Mouse (Mus musculus): Measurements from ENCODE around the gene Dlg4. TPM values are rescaled to one million over a fixed set of nuclear protein-coding genes. Genes with fewer than 3 reads are reported as not detected.

The Dlg4 gene
- polyA plus RNA-seq, 1 experiment from 2014 or later: 9.3 TPM

- WGBS: under 1% methylated on average over 42 of the region's 43 CpGs
- DNase-seq (ENCODE audit: low spot score): no peak
- Histone ChIP-seq H3K27ac (ENCODE audit: low read depth, low read length) (peak within 1 kb of the TSS; percentile 99), H3K4me2 (peak within 1 kb of the TSS; percentile 92), H3K9me3 (ENCODE audit: control insufficient read depth, low read length) (no peaks in the 10 kb centered on the region), H3K4me1 (replicated peaks; ENCODE audit: control insufficient read depth, insufficient read depth, low read length) (peaks cover 19% of the 10 kb centered on the region), H3K9ac (ENCODE audit: low read depth, low read length) (peak within 1 kb of the TSS; percentile 92), H3K27me3 (replicated peaks; ENCODE audit: control insufficient read depth, insufficient read depth, low read length) (no peaks in the 10 kb centered on the region), H3K36me3 (ENCODE audit: control insufficient read depth, insufficient read depth, low read length) (peaks cover 22% of the 10 kb centered on the region), H3K4me3 (ENCODE audit: low read depth, low read length) (peak within 1 kb of the TSS; percentile 94)
- peak; percentile 0; the same call in 1 of the 2 replicates for ATAC-seq (replicated peaks; ENCODE audit: low FRiP score)
These were observed 35.5 kb upstream of the Dlg4 start, which contains the start of gene Ctdnep1 for GRCm38 (mm10) chr11:69981141-69981762. Gene Ctdnep1, plus strand, starts transcription at chr11:69981156.

GRCm38 (mm10) chr11:69982225-69982624, 34.5 kb upstream of the Dlg4 start, which contains the start of gene Elp5:
Gene Elp5, minus strand, starts transcription at chr11:69982517.
- Histone ChIP-seq H3K9me3 (ENCODE audit: control insufficient read depth, low read length) (no peaks in the 10 kb centered on the region), H3K27ac (ENCODE audit: low read depth, low read length) (peak within 1 kb of the TSS; percentile 99), H3K27me3 (replicated peaks; ENCODE audit: control insufficient read depth, insufficient read depth, low read length) (no peaks in the 10 kb centered on the region), H3K9ac (ENCODE audit: low read depth, low read length) (peak within 1 kb of the TSS; percentile 92), H3K4me1 (replicated peaks; ENCODE audit: control insufficient read depth, insufficient read depth, low read length) (peaks cover 19% of the 10 kb centered on the region), H3K4me2 (peak within 1 kb of the TSS; percentile 92), H3K4me3 (ENCODE audit: low read depth, low read length) (peak within 1 kb of the TSS; percentile 94), H3K36me3 (ENCODE audit: control insufficient read depth, insufficient read depth, low read length) (peaks cover 26% of the 10 kb centered on the region)
- ATAC-seq (replicated peaks; ENCODE audit: low FRiP score) (no peak), DNase-seq (ENCODE audit: low spot score) (no peak)
- WGBS: 49% methylated on average over 8 of the region's 8 CpGs

- DNase-seq (ENCODE audit: low spot score): no peak
- Histone ChIP-seq H3K27ac (ENCODE audit: low read depth, low read length) (peak overlapping the region; percentile 45; the same call in 1 of the 2 replicates), H3K36me3 (ENCODE audit: control insufficient read depth, insufficient read depth, low read length) (peaks cover 26% of the 10 kb centered on the region), H3K4me2 (peak overlapping the region; percentile 92), H3K4me3 (ENCODE audit: low read depth, low read length) (peak overlapping the region; percentile 94), H3K27me3 (replicated peaks; ENCODE audit: control insufficient read depth, insufficient read depth, low read length) (no peaks in the 10 kb centered on the region), H3K4me1 (replicated peaks; ENCODE audit: control insufficient read depth, insufficient read depth, low read length) (peaks cover 19% of the 10 kb centered on the region), H3K9ac (ENCODE audit: low read depth, low read length) (peak overlapping the region; percentile 92), H3K9me3 (ENCODE audit: control insufficient read depth, low read length) (no peaks in the 10 kb centered on the region)
- 41% methylated on average over 5 of the region's 5 CpGs for WGBS
- no peak for ATAC-seq (replicated peaks; ENCODE audit: low FRiP score)
These were observed 33.9 kb upstream of the Dlg4 start for GRCm38 (mm10) chr11:69982877-69983276.

- 78% methylated on average over 4 of the region's 4 CpGs for WGBS
- peak overlapping the region; percentile 45; the same call in 1 of the 2 replicates for H3K27ac ChIP-seq (ENCODE audit: low read depth, low read length)
- H3K27me3 ChIP-seq (replicated peaks; ENCODE audit: control insufficient read depth, insufficient read depth, low read length): no peaks in the 10 kb centered on the region
- H3K9me3 ChIP-seq (ENCODE audit: control insufficient read depth, low read length): no peaks in the 10 kb centered on the region
- no peak for ATAC-seq (replicated peaks; ENCODE audit: low FRiP score)
- H3K4me3 ChIP-seq (ENCODE audit: low read depth, low read length): peak overlapping the region; percentile 94
- H3K36me3 ChIP-seq (ENCODE audit: control insufficient read depth, insufficient read depth, low read length): peaks cover 27% of the 10 kb centered on the region
- no peak for DNase-seq (ENCODE audit: low spot score)
- peaks cover 19% of the 10 kb centered on the region for H3K4me1 ChIP-seq (replicated peaks; ENCODE audit: control insufficient read depth, insufficient read depth, low read length)
- H3K4me2 ChIP-seq: peak overlapping the region; percentile 92
- peak overlapping the region; percentile 92; the same call in 1 of the 2 replicates for H3K9ac ChIP-seq (ENCODE audit: low read depth, low read length)
These were observed 33.4 kb upstream of the Dlg4 start for GRCm38 (mm10) chr11:69983377-69983776.

GRCm38 (mm10) chr11:69984431-69984830, 32.3 kb upstream of the Dlg4 start:
- H3K9me3 ChIP-seq (ENCODE audit: control insufficient read depth, low read length): no peaks in the 10 kb centered on the region
- no peaks in the 10 kb centered on the region for H3K27me3 ChIP-seq (replicated peaks; ENCODE audit: control insufficient read depth, insufficient read depth, low read length)
- H3K4me3 ChIP-seq (ENCODE audit: low read depth, low read length): no peak overlapping the region
- WGBS: 86% methylated on average over 8 of the region's 8 CpGs
- H3K4me2 ChIP-seq: no peak overlapping the region
- peaks cover 36% of the 10 kb centered on the region for H3K36me3 ChIP-seq (ENCODE audit: control insufficient read depth, insufficient read depth, low read length)
- ATAC-seq (replicated peaks; ENCODE audit: low FRiP score) (no peak), DNase-seq (ENCODE audit: low spot score) (no peak)
- H3K27ac ChIP-seq (ENCODE audit: low read depth, low read length): no peak overlapping the region
- no peak overlapping the region for H3K9ac ChIP-seq (ENCODE audit: low read depth, low read length)
- peaks cover 19% of the 10 kb centered on the region for H3K4me1 ChIP-seq (replicated peaks; ENCODE audit: control insufficient read depth, insufficient read depth, low read length)

- H3K9ac ChIP-seq (ENCODE audit: low read depth, low read length): no peak overlapping the region
- no peak for DNase-seq (ENCODE audit: low spot score)
- 90% methylated on average over 8 of the region's 8 CpGs for WGBS
- peak overlapping the region; percentile 88; the same call in 1 of the 2 replicates for H3K27ac ChIP-seq (ENCODE audit: low read depth, low read length)
- H3K4me2 ChIP-seq: no peak overlapping the region
- H3K9me3 ChIP-seq (ENCODE audit: control insufficient read depth, low read length): no peaks in the 10 kb centered on the region
- H3K4me1 ChIP-seq (replicated peaks; ENCODE audit: control insufficient read depth, insufficient read depth, low read length): peaks cover 13% of the 10 kb centered on the region; the same call in 1 of the 2 replicates
- ATAC-seq (replicated peaks; ENCODE audit: low FRiP score): no peak
- H3K27me3 ChIP-seq (replicated peaks; ENCODE audit: control insufficient read depth, insufficient read depth, low read length): no peaks in the 10 kb centered on the region
- H3K36me3 ChIP-seq (ENCODE audit: control insufficient read depth, insufficient read depth, low read length): peaks cover 39% of the 10 kb centered on the region
- H3K4me3 ChIP-seq (ENCODE audit: low read depth, low read length): no peak overlapping the region
These were observed 26.8 kb upstream of the Dlg4 start for GRCm38 (mm10) chr11:69989949-69990348.

- no peaks in the 10 kb centered on the region for H3K9me3 ChIP-seq (ENCODE audit: control insufficient read depth, low read length)
- DNase-seq (ENCODE audit: low spot score) (peak; percentile 96), ATAC-seq (replicated peaks; ENCODE audit: low FRiP score) (peak; percentile 72)
- H3K4me3 ChIP-seq (ENCODE audit: low read depth, low read length): peak within 1 kb of the TSS; percentile 67
- peak within 1 kb of the TSS; percentile 79 for H3K9ac ChIP-seq (ENCODE audit: low read depth, low read length)
- under 1% methylated on average over 40 of the region's 40 CpGs for WGBS
- no peaks in the 10 kb centered on the region for H3K27me3 ChIP-seq (replicated peaks; ENCODE audit: control insufficient read depth, insufficient read depth, low read length)
- H3K4me2 ChIP-seq: peak within 1 kb of the TSS; percentile 87
- peaks cover 32% of the 10 kb centered on the region for H3K36me3 ChIP-seq (ENCODE audit: control insufficient read depth, insufficient read depth, low read length)
- H3K27ac ChIP-seq (ENCODE audit: low read depth, low read length): peak within 1 kb of the TSS; percentile 88
- peaks cover 13% of the 10 kb centered on the region; the same call in 1 of the 2 replicates for H3K4me1 ChIP-seq (replicated peaks; ENCODE audit: control insufficient read depth, insufficient read depth, low read length)
These were observed 25.7 kb upstream of the Dlg4 start, which contains the start of gene Gabarap for GRCm38 (mm10) chr11:69990850-69991691. Gene Gabarap, plus strand, starts transcription at chr11:69991143.

- Histone ChIP-seq H3K9ac (ENCODE audit: low read depth, low read length) (peak overlapping the region; percentile 79), H3K4me1 (replicated peaks; ENCODE audit: control insufficient read depth, insufficient read depth, low read length) (peaks cover 13% of the 10 kb centered on the region; the same call in 1 of the 2 replicates), H3K4me2 (peak overlapping the region; percentile 87), H3K36me3 (ENCODE audit: control insufficient read depth, insufficient read depth, low read length) (peaks cover 26% of the 10 kb centered on the region), H3K4me3 (ENCODE audit: low read depth, low read length) (peak overlapping the region; percentile 67), H3K27ac (ENCODE audit: low read depth, low read length) (peak overlapping the region; percentile 88), H3K27me3 (replicated peaks; ENCODE audit: control insufficient read depth, insufficient read depth, low read length) (no peaks in the 10 kb centered on the region), H3K9me3 (ENCODE audit: control insufficient read depth, low read length) (no peaks in the 10 kb centered on the region)
- ATAC-seq (replicated peaks; ENCODE audit: low FRiP score) (0 out of 2 replicates have a peak, but pooled peaks have one; percentile 16), DNase-seq (ENCODE audit: low spot score) (no peak)
- WGBS: under 1% methylated on average over 15 of the region's 15 CpGs
These were observed 25.0 kb upstream of the Dlg4 start for GRCm38 (mm10) chr11:69991711-69992110.
